Mouse (Mus musculus) ES-E14 (cell line): ENCODE data around the gene Arcn1. TPM values are rescaled to one million over a fixed set of nuclear protein-coding genes. Genes with fewer than 3 reads are reported as not detected.

Experiments
- DNase-seq: peaks from one replicate; pipeline ENCODE4 v3.0.0-alpha.2; 2013; ENCODE audit warnings: low read depth, low spot score
- H3K27ac ChIP-seq: 2 replicates; pipeline ENCODE4 v1.5.1; 2012; ENCODE audit warnings: low read depth, mild to moderate bottlenecking, low read length, moderate library complexity, mixed read lengths; ENCODE audit not compliant: poor library complexity, insufficient read depth, severe bottlenecking
- H3K36me3 ChIP-seq: 2 replicates; pipeline ENCODE4 v1.6.1; 2012; ENCODE audit warnings: mild to moderate bottlenecking, low read length, moderate library complexity, mixed read lengths; ENCODE audit not compliant: control insufficient read depth, poor library complexity, insufficient read depth, severe bottlenecking
- H3K4me1 ChIP-seq, 2 experiments: fragments of 150-350 bp in 1 of 2; sonication (generic) in 1 of 2; 2 replicates each; pipeline ENCODE4 v1.6.1; 2012; ENCODE audit warnings: low read length in 2 of 2, mild to moderate bottlenecking in 1 of 2, mixed read lengths in 1 of 2; ENCODE audit not compliant: control insufficient read depth in 2 of 2, insufficient read depth in 2 of 2, poor library complexity in 1 of 2
- H3K4me3 ChIP-seq, 2 experiments: fragments of 150-350 bp in 1 of 2; sonication (generic) in 1 of 2; 2 replicates each; pipeline ENCODE4 v1.5.1; 2012; ENCODE audit warnings: low read length in 2 of 2, low read depth in 1 of 2, mild to moderate bottlenecking in 1 of 2, mixed read lengths in 1 of 2; ENCODE audit not compliant: insufficient read depth in 1 of 2, poor library complexity in 1 of 2, severe bottlenecking in 1 of 2
- H3K9ac ChIP-seq: 2 replicates; pipeline ENCODE4 v1.6.1; 2012; ENCODE audit warnings: low read depth, mild to moderate bottlenecking, low read length, mixed read lengths; ENCODE audit not compliant: poor library complexity, insufficient read depth, severe bottlenecking
- H3K9me3 ChIP-seq: fragments of 150-350 bp; sonication (generic); 2 replicates; pipeline ENCODE4 v1.6.1; 2012; ENCODE audit warnings: low read depth, mild to moderate bottlenecking, low read length; ENCODE audit not compliant: control insufficient read depth, insufficient read depth
- CHD2 ChIP-seq: IDR thresholded peaks from 2 replicates; pipeline ENCODE4 v1.6.1; 2014; ENCODE audit warnings: mild to moderate bottlenecking, low read depth, low read length, inconsistent platforms
- HCFC1 ChIP-seq: IDR thresholded peaks from 2 replicates; pipeline ENCODE4 v1.6.1; 2012; ENCODE audit warnings: low read length, inconsistent platforms, borderline replicate concordance; ENCODE audit not compliant: insufficient read depth
- MAFK ChIP-seq: IDR thresholded peaks from 2 replicates; pipeline ENCODE4 v1.6.1; 2014; ENCODE audit warnings: mild to moderate bottlenecking, low read depth, low read length, inconsistent platforms; ENCODE audit not compliant: insufficient read depth
- ZC3H11A ChIP-seq: IDR thresholded peaks from 2 replicates; pipeline ENCODE4 v1.6.1; 2012; ENCODE audit warnings: low read depth, mild to moderate bottlenecking, inconsistent platforms, low read length, borderline replicate concordance
- ZNF384 ChIP-seq: IDR thresholded peaks from 2 replicates; pipeline ENCODE4 v1.6.1; 2012; ENCODE audit warnings: low read depth, low read length, inconsistent platforms
- in situ Hi-C, 2 experiments: fragments of 600-800 bp; cut with MboI; formaldehyde crosslinking; loops; one replicate each; pipeline ENCODE4 v1.15.1; 2025; ENCODE audit warnings: low sequenced_read_pairs in 2 of 2, inconsistent platforms in 1 of 2; ENCODE audit not compliant: unreplicated experiment in 2 of 2
- total RNA-seq: library from RNA; depleted of rRNA; stranded (reverse); fragments of 300-350 nt; gene quantifications from 2 replicates; pipeline ENCODE4 v1.2.3, GENCODE M21; 2012; rRNA removed

Gene Arcn1
- total RNA-seq: 46.4 and 72.3 TPM in 2 replicates

DNA sequence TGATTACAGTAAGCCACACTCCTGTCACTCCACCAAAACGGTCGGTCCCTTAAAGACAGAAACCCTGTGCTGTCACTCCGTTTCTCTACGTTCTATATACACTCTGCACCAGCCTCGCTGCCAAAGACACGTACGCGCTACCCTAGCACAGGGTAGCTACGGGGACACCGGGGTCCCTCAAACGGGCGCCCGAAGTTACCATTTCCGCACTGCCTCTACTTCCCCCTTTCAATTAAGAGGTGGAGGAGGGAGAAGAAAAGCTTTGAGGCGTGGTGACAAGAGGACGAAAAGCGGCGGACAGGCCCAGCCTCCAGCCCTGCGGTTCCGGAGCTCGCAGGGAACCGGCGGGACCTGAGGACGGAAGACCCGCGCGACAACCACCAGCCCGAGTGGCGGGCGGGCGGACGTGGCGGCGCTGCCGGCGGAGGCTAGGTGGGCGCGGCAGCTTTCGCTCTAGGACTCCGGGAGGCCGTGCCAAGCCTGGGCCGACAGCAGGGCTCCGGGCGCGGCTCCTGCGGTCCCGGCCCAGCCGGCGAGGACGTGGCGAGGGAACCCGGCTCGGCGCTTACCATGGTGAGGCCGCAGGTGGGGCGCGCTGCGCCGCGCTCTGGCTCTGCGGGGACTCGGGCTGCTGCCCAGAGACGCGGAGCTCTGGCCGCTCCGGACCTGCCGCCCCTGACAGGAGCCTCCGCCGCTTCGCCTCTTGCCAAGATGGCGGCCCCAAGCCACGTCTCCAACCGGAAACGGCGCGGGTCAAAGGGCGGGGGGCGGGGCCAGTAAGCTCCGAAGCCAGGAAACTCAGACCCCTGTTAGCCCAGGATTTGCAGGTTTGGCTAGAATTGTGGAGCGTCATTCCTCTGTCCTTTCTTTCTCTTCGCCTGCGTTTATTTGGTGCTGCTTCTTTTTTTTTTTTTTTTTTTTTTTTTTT is at the start of gene Arcn1, which contains the start of gene Ift46:
TSS of gene Arcn1 (minus strand) at position 745 of the 928 bp plus-strand sequence.
TSS of gene Ift46 (plus strand) at position 808 of the 928 bp plus-strand sequence.
- peaks cover 2% of the 10 kb centered on the region in 2 experiments; a peak in 2 of 4 replicates for H3K4me1 ChIP-seq
- H3K4me3 ChIP-seq: peak within 1 kb of the TSS; percentile 92 to 98
- TF ChIP-seq HCFC1: peak; percentile 52; the same call in 1 of the 2 replicates
- TF ChIP-seq ZNF384: no peak
- H3K36me3 ChIP-seq: no peaks in the 10 kb centered on the region
- peak within 1 kb of the TSS; percentile 97 for H3K9ac ChIP-seq
- DNase-seq: peak; percentile 75
- in situ Hi-C loops: no loop called here
- H3K27ac ChIP-seq: peak within 1 kb of the TSS; percentile 53; the same call in 1 of the 2 replicates
- no peaks in the 10 kb centered on the region for H3K9me3 ChIP-seq

DNA sequence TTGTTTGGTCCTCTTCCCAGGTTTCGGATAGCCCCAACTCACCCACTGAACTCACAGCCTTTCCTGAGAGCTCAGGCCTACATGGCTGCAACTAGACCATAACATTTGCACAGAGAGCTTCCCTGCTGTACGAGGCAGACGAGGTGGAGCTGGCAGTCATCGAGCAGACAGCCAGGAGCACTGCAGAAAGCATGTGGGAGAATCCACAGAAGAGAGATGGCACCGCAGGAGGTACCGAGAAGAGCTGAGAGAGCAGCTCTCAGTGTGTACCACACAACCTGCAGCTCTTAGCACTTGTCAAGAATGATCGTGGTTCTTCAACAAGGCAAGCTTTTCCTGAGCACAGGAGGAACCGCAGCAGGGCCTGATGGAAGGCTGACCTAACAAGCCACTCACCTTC is 46.5 kb upstream of the Arcn1 start:
- Histone ChIP-seq H3K36me3 (peaks cover 67% of the 10 kb centered on the region), H3K4me3 (no peak overlapping the region), H3K27ac (no peak overlapping the region), H3K9ac (no peak overlapping the region), H3K9me3 (no peaks in the 10 kb centered on the region), H3K4me1 (no peaks in the 10 kb centered on the region)
- no peak for DNase-seq
- TF ChIP-seq MAFK (no peak), ZC3H11A (no peak), ZNF384 (no peak), HCFC1 (no peak), CHD2 (no peak)
- in situ Hi-C loops: no loop called here

- in situ Hi-C loops: no loop called here
- TF ChIP-seq ZNF384: no peak
- no peak for TF ChIP-seq ZC3H11A
- no peak for TF ChIP-seq MAFK
- no peak for TF ChIP-seq CHD2
- no peak for TF ChIP-seq HCFC1
- Histone ChIP-seq H3K27ac (no peak overlapping the region), H3K36me3 (peaks cover 64% of the 10 kb centered on the region), H3K4me3 (no peak overlapping the region), H3K9me3 (no peaks in the 10 kb centered on the region), H3K9ac (no peak overlapping the region), H3K4me1 (no peaks in the 10 kb centered on the region)
- no peak for DNase-seq
Measured at GRCm38 (mm10) chr9:44810316-44810715, 42.7 kb upstream of the Arcn1 start.

DNA sequence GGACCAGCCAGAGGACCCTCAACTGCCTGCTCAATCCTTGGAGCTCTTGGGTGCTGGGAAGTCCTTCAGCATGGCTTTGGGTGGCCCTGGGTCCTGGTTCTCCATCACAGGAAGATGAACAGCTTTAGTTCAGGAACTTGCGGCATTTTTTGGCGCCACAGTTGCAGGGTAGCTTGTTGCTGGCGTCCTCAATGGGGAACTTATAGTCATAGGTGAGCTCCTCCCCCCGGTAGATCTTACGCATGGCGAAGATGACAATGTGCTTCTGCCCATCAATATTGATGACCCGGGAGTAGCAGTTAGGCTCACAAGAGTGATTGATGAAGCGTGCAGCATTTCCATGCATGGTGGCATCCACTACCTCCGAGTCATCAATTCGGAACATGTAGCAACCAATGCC is 40.1 kb upstream of the Arcn1 start:
- Histone ChIP-seq H3K36me3 (peaks cover 49% of the 10 kb centered on the region), H3K4me1 (no peaks in the 10 kb centered on the region; a peak in 1 of 4 replicates), H3K4me3 (no peak overlapping the region), H3K9me3 (no peaks in the 10 kb centered on the region), H3K27ac (no peak overlapping the region), H3K9ac (no peak overlapping the region)
- TF ChIP-seq HCFC1 (no peak), ZNF384 (no peak), CHD2 (no peak), MAFK (no peak), ZC3H11A (no peak)
- in situ Hi-C loops: no loop called here
- DNase-seq: no peak
